8 mouse cellular contexts compared by ENCODE assay signal in genomic region chr19:8941515-8942217, GRCm38 (mm10). TPM values are rescaled to one million over a fixed set of nuclear protein-coding genes. Genes with fewer than 3 reads are reported as not detected.
DNase-seq lines count a peak whose midpoint lies in the region; ATAC-seq and TF ChIP-seq lines count a peak whose summit lies in the region.

Mta2 (plus strand) TSS chr19:8941875.

- H3K36me3 ChIP-seq in G1E (replicated peaks) = peaks cover 76% of the 10 kb centered on the region
- peaks cover 5% of the 10 kb centered on the region for H3K36me3 ChIP-seq in forebrain, embryonic 16.5 days (ENCODE audit: control insufficient read depth, insufficient read depth)
- peaks cover 62% of the 10 kb centered on the region for H3K36me3 ChIP-seq in lung, embryonic 14.5 days (ENCODE audit: insufficient read depth)
- peaks cover 21% of the 10 kb centered on the region for H3K36me3 ChIP-seq in thymus, adult 2 months (ENCODE audit: control insufficient read depth, insufficient read depth, low read length)

- under 1% methylated on average over 64 of the region's 64 CpGs for WGBS in forebrain, embryonic 16.5 days
- WGBS in lung, embryonic 14.5 days = under 1% methylated on average over 64 of the region's 64 CpGs
- under 1% methylated on average over 64 of the region's 64 CpGs for whole genome bisulfite sequencing in olfactory bulb, adult 2 months
- WGBS in thymus, adult 2 months = under 1% methylated on average over 64 of the region's 64 CpGs

- intact Hi-C loops in heart, postnatal 36 days (cut with DNase I) = loop anchor here (2.0 kb wide), 3 partner anchors 13 to 49 kb away; partner anchors contain the start of genes Eml3, Ints5 and Rom1

- H3K27ac ChIP-seq in forebrain, embryonic 16.5 days (ENCODE audit: low read length) = peak within 1 kb of the TSS; percentile 96
- peak within 1 kb of the TSS; percentile 97 for H3K27ac ChIP-seq in layer of hippocampus, adult 2 months
- H3K27ac ChIP-seq in lung, embryonic 14.5 days (ENCODE audit: low read depth) = peak within 1 kb of the TSS; percentile 99
- H3K27ac ChIP-seq in olfactory bulb, adult 2 months (ENCODE audit: insufficient read depth, low read depth, low read length) = peak within 1 kb of the TSS; percentile 72
- H3K27ac ChIP-seq in thymus, adult 2 months (ENCODE audit: control insufficient read depth, insufficient read depth, low read length) = peak within 1 kb of the TSS; percentile 84

- peak; percentile 45; the same call in 1 of the 2 replicates for TF ChIP-seq POLR2A in olfactory bulb, adult 2 months (IDR thresholded peaks at IDR 0.05; ENCODE audit: insufficient read depth, low read depth, low read length)
- peak; percentile 79; the same call in 1 of the 2 replicates for TF ChIP-seq POLR2A in thymus, adult 2 months (IDR thresholded peaks at IDR 0.05; ENCODE audit: control insufficient read depth, extremely low read depth, insufficient read depth, low read length, poor library complexity)

- H3K4me2 ChIP-seq in forebrain, embryonic 16.5 days (ENCODE audit: low read length) = peak within 1 kb of the TSS; percentile 80
- peak within 1 kb of the TSS; percentile 82 for H3K4me2 ChIP-seq in lung, embryonic 14.5 days

- no peaks in the 10 kb centered on the region for H3K27me3 ChIP-seq in G1E (ENCODE audit: insufficient read depth, low read length)
- H3K27me3 ChIP-seq in forebrain, embryonic 16.5 days (replicated peaks; ENCODE audit: control insufficient read depth, insufficient read depth, low read length) = no peaks in the 10 kb centered on the region
- no peaks in the 10 kb centered on the region for H3K27me3 ChIP-seq in lung, embryonic 14.5 days (ENCODE audit: insufficient read depth, low read length)
- no peaks in the 10 kb centered on the region for H3K27me3 ChIP-seq in thymus, adult 2 months (ENCODE audit: control insufficient read depth, insufficient read depth, low read length)

- no peaks in the 10 kb centered on the region for H3K9me3 ChIP-seq in G1E (replicated peaks)
- no peaks in the 10 kb centered on the region for H3K9me3 ChIP-seq in forebrain, embryonic 16.5 days (ENCODE audit: control insufficient read depth, low read length)
- no peaks in the 10 kb centered on the region for H3K9me3 ChIP-seq in lung, embryonic 14.5 days (ENCODE audit: low read depth, low read length)

- peak; percentile 67 for ATAC-seq in G1E (ENCODE audit: extremely low read depth, insufficient number of reproducible peaks, low FRiP score, poor library complexity, severe bottlenecking)
- ATAC-seq in forebrain, embryonic 16.5 days = peak; percentile 96
- peak; percentile 95 for ATAC-seq in lung, embryonic 14.5 days (ENCODE audit: insufficient read depth)

- H3K4me3 ChIP-seq in G1E (ENCODE audit: low read depth, low read length) = peak within 1 kb of the TSS; percentile 97
- H3K4me3 ChIP-seq in forebrain, embryonic 16.5 days (replicated peaks; ENCODE audit: low read length) = peak within 1 kb of the TSS; percentile 99
- H3K4me3 ChIP-seq in layer of hippocampus, adult 2 months = peak within 1 kb of the TSS; percentile 89
- H3K4me3 ChIP-seq in lung, embryonic 14.5 days (ENCODE audit: low read depth, low read length) = peak within 1 kb of the TSS; percentile 96
- H3K4me3 ChIP-seq in olfactory bulb, adult 2 months (ENCODE audit: insufficient read depth, low read depth, low read length) = peak within 1 kb of the TSS; percentile 83
- peak within 1 kb of the TSS; percentile 72 for H3K4me3 ChIP-seq in thymus, adult 2 months (ENCODE audit: control insufficient read depth, insufficient read depth, low read length)

- TF ChIP-seq CTCF in G1E (IDR thresholded peaks at IDR 0.05; ENCODE audit: low read depth, low read length) = no peak
- TF ChIP-seq CTCF in layer of hippocampus, adult 2 months (conservative IDR thresholded peaks at IDR 0.05) = peak; percentile 37; the same call in 1 of the 2 replicates
- 0 out of 2 replicates have a peak, but pooled peaks have one; percentile 14 for TF ChIP-seq CTCF in lung, embryonic 14.5 days (IDR thresholded peaks at IDR 0.05; ENCODE audit: low read depth)
- no peak for TF ChIP-seq CTCF in olfactory bulb, adult 2 months (IDR thresholded peaks at IDR 0.05; ENCODE audit: insufficient read depth, low read depth, low read length)
- TF ChIP-seq CTCF in thymus, adult 2 months (IDR thresholded peaks at IDR 0.05; ENCODE audit: borderline replicate concordance, control insufficient read depth, extremely low read depth, insufficient read depth, low read length, poor library complexity) = 0 out of 2 replicates have a peak, but pooled peaks have one; percentile 35

- H3K4me1 ChIP-seq in G1E (ENCODE audit: insufficient read depth, low read depth, low read length) = peaks cover 77% of the 10 kb centered on the region
- peaks cover 30% of the 10 kb centered on the region for H3K4me1 ChIP-seq in forebrain, embryonic 16.5 days (replicated peaks; ENCODE audit: control insufficient read depth, insufficient read depth, low read length)
- H3K4me1 ChIP-seq in lung, embryonic 14.5 days (ENCODE audit: insufficient read depth) = peaks cover 15% of the 10 kb centered on the region
- peaks cover 12% of the 10 kb centered on the region for H3K4me1 ChIP-seq in olfactory bulb, adult 2 months (ENCODE audit: control insufficient read depth, insufficient read depth, low read length)
- H3K4me1 ChIP-seq in thymus, adult 2 months (replicated peaks; ENCODE audit: control insufficient read depth, insufficient read depth, low read length) = peaks cover 21% of the 10 kb centered on the region

- peak within 1 kb of the TSS; percentile 99 for H3K9ac ChIP-seq in forebrain, embryonic 16.5 days (replicated peaks; ENCODE audit: low read depth, low read length)
- peak within 1 kb of the TSS; percentile 99 for H3K9ac ChIP-seq in lung, embryonic 14.5 days

- DNase-seq in G1E (ENCODE audit: low spot score) = peak; percentile 87
- DNase-seq in cerebellum, adult 18-20 months = peak; percentile 97 to 98
- peak; percentile 93 to 95 for DNase-seq in heart, postnatal 36 days
- peak; percentile 93 to 95 for DNase-seq in layer of hippocampus, adult 2 months (ENCODE audit: low spot score in 2 of 2)
- DNase-seq in lung, embryonic 14.5 days = peak; percentile 99
- peak; percentile 98 for DNase-seq in thymus, adult 2 months

RNA-seq across cellular contexts. Expression of gene Mta2, which starts in this region (rescaled TPM):
- total RNA-seq in G1E (2014; fragmentation: Nextera tagmentation) (183 and 186 TPM in 2 replicates), G1E (2017) (166 and 177 TPM in 2 replicates)
- 67.7 and 76.9 TPM in 2 replicates for polyA plus RNA-seq in G1E (2012)
- polyA plus RNA-seq in forebrain, embryonic 16.5 days (2015; fragmentation: Nextera tagmentation; extraction: Ambion mirVana) = 175 and 186 TPM in 2 replicates
- 10 to 100 TPM; 33.2 to 38.5 TPM for total RNA-seq in heart, postnatal 36 days (2021)
- total RNA-seq in layer of hippocampus, adult 2 months (2021) = 10 to 100 TPM; 58.0 to 68.7 TPM
- polyA plus RNA-seq in lung, embryonic 14.5 days (2014; fragmentation: Nextera tagmentation; extraction: Ambion mirVana) = 44.0 and 52.1 TPM in 2 replicates
- polyA plus RNA-seq in olfactory bulb, adult 2 months (2012; ENCODE audit: insufficient read depth, insufficient read length, low replicate concordance, missing spikeins) = not detected in 2 replicates
- polyA plus RNA-seq in thymus, adult 2 months (2012; rRNA removed) = 79.6 and 92.0 TPM in 2 replicates

Comparison
In these comparisons a context has a peak if more than half of its experiments do, and no peak if none do; other contexts are left out.
1. Peak in every context shown above with its lines: DNase-seq, ATAC-seq, H3K4me3 ChIP-seq and H3K27ac ChIP-seq.
2. CTCF ChIP-seq: peak in layer of hippocampus, adult 2 months (single experiment), lung, embryonic 14.5 days (single experiment) and thymus, adult 2 months (single experiment); none in G1E (single experiment) and olfactory bulb, adult 2 months (single experiment).